Mouse (Mus musculus) midbrain, embryonic 14.5 days (tissue): ENCODE results near the gene Hif3a. TPM values are rescaled to one million over a fixed set of nuclear protein-coding genes. Genes with fewer than 3 reads are reported as not detected.
A peak's percentile ranks its signal among the peaks of the same experiment; 100 is the strongest.

Source experiments
- ATAC-seq: fragments of 200-750 bp; cut with Nextera tagmentation; 2 replicates; pipeline ENCODE4 v1.8.0; 2017; ENCODE audit warnings: moderate number of reproducible peaks, moderate library complexity; ENCODE audit not compliant: low FRiP score, low TSS enrichment
- DNase-seq: peaks from one replicate; pipeline ENCODE4 v3.0.0-alpha.2; 2015
- H3K27ac ChIP-seq: fragments of 300-500 bp; sonication (generic); replicated peaks from 2 replicates; pipeline ENCODE4 v1.5.1; 2014; ENCODE audit warnings: mild to moderate bottlenecking, low read depth, low read length, moderate library complexity
- H3K27me3 ChIP-seq: fragments of 300-500 bp; sonication (generic); 2 replicates; pipeline ENCODE4 v1.6.1; 2014; ENCODE audit warnings: low read length, control low read depth, mixed read lengths; ENCODE audit not compliant: control insufficient read depth, insufficient read depth
- H3K36me3 ChIP-seq: fragments of 300-500 bp; sonication (generic); 2 replicates; pipeline ENCODE4 v1.6.1; 2014; ENCODE audit warnings: low read length, control low read depth; ENCODE audit not compliant: control insufficient read depth, insufficient read depth
- H3K4me1 ChIP-seq: fragments of 300-500 bp; sonication (generic); 2 replicates; pipeline ENCODE4 v1.6.1; 2014; ENCODE audit warnings: mild to moderate bottlenecking, antibody characterized with exemption, low read length, control low read depth; ENCODE audit not compliant: control insufficient read depth, insufficient read depth
- H3K4me2 ChIP-seq: fragments of 300-500 bp; sonication (generic); 2 replicates; pipeline ENCODE4 v1.6.1; 2014; ENCODE audit warnings: mild to moderate bottlenecking, low read length, moderate library complexity
- H3K4me3 ChIP-seq: fragments of 300-500 bp; sonication (generic); replicated peaks from 2 replicates; pipeline ENCODE4 v1.5.1; 2014; ENCODE audit warnings: low read depth, low read length
- H3K9ac ChIP-seq: fragments of 300-500 bp; sonication (generic); replicated peaks from 2 replicates; pipeline ENCODE4 v1.6.1; 2014; ENCODE audit warnings: mild to moderate bottlenecking, low read length, moderate library complexity
- H3K9me3 ChIP-seq: fragments of 300-500 bp; sonication (generic); 2 replicates; pipeline ENCODE4 v1.6.1; 2016; ENCODE audit warnings: low read length, control low read depth, mixed read lengths; ENCODE audit not compliant: control insufficient read depth
- WGBS: fragments of 180-500 bp; shearing (Covaris S2); extraction: QIAGEN DNeasy Blood & Tissue Kit; methylation state at CpG from one replicate; pipeline ENCODE4 v1.1.7; 2014; 5-methylcytosine and 5-hydroxymethylcytosine counted together
- polyA plus RNA-seq: library from polyadenylated mRNA; unstranded; fragments of >200 nt; fragmentation: Nextera tagmentation; extraction: Ambion mirVana; gene quantifications from 2 replicates; pipeline ENCODE4 v1.2.1, GENCODE M21; 2014

The Hif3a gene
- polyA plus RNA-seq, 1 experiment from 2014 or later = 4.6 TPM

DNA sequence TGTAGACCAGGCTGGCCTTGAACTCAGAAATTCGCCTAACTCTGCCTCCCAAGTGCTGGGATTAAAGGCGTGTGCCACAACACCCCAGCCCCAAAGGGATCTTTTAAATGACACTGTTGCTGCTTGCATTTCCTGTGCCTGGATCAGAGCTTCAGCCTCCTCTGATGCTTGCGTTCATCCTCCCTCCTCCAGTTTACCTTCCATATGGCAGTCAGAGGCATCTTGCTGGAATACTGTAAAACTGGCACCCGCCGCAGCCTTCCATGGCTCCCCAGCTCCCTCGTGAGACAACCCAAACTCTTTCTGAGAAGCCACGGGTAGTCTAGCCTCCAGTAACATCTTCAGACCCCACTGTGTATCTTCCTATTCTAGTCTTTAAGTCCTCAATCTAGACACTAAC, 33.3 kb downstream of the Hif3a start:
- ATAC-seq = no peak
- WGBS = 79% methylated on average over 7 of the region's 7 CpGs
- H3K4me2 ChIP-seq = no peak overlapping the region
- H3K4me1 ChIP-seq = peaks cover 9% of the 10 kb centered on the region
- no peak overlapping the region for H3K4me3 ChIP-seq
- no peaks in the 10 kb centered on the region for H3K9me3 ChIP-seq
- no peak for DNase-seq
- H3K27ac ChIP-seq = no peak overlapping the region
- H3K9ac ChIP-seq = no peak overlapping the region
- no peaks in the 10 kb centered on the region for H3K27me3 ChIP-seq
- H3K36me3 ChIP-seq = peaks cover 3% of the 10 kb centered on the region; the same call in 1 of the 2 replicates

DNA sequence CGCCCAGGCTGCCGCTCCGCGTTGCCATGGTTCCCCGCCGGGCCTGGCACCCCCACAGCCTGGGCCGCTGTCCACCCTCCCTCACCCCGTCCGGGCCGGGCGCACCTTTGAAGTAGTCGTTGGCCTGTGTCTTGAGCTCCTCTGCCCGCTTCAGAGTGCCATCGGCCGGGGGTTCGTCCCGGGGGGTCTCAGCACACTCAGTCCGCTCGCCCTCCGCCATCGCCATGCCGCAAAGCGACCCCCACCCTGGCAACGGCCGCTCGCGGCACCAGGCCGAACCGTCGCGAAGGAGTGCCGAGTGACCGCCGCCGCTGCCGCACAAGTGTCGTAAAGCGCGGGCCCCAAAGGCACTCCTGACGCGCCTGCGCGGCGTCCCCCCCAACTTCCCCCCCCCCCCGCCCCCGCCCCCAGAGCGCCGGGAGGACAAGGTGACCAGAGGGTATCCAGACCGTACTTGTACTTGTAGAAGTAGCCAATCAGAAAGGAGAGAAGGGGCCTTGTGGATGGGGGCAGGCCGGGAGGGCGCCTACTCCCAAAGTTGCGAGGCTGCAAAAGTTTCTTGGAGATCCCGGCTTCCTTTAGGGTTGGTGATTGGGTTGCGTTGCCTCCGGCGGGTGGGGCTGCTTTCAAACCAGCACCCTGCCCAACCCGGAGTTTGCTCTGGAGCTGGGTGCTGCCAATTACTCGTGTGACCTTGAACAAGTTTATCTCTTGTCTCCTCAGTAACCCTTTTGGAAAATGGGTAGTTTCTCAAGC, 34.5 kb downstream of the Hif3a start, which contains the start of gene Ppp5c:
TSS of gene Ppp5c (minus strand) at position 337 of the 756 bp plus-strand sequence.
- WGBS = under 1% methylated on average over 56 of the region's 58 CpGs
- peak within 1 kb of the TSS; percentile 59 for H3K4me2 ChIP-seq
- ATAC-seq = peak; percentile 89

DNA sequence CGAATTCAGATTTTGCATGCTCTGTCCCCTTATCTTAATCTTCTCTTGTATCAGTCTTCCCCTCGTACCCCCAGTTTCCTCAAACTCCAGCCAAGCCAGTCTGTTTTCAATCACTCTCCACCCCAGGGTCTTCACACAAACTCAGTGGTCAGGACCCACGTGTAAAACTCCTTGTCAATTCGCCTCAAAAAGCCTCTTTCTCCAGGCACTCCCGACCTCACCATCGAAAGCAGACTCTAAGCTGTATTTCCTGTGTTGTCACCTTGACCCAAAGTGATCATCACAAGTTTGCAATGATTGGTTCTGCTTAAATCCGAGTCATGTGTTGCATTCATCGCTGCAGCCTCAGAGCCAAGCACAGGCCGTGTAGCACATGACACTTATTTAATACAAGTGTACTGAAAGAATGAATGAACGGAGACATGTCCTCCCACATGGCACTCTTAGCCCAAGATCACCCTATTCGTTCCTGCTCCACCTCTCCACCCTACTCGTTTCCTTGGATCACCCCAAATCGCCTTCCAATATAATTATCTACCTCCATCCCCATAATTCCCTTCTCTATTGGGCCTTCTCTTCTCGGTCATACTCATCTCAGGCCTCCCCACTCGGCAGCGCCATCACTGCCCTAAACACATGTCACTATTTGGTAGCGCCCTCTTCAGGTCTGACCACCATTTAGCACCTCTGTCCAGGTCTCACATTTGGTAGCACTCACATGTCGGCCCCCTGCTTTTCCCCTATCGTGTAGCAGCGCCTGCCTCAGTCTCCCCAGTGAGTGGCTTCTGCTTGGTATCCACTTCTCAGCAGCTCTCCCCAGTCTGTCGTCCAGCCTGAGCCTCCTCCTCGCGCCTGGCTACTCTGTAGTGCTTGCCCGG, 35.3 kb downstream of the Hif3a start:
- H3K9me3 ChIP-seq = no peaks in the 10 kb centered on the region
- peak overlapping the region; percentile 59 for H3K4me2 ChIP-seq
- no peaks in the 10 kb centered on the region for H3K27me3 ChIP-seq
- peaks cover 9% of the 10 kb centered on the region for H3K4me1 ChIP-seq
- DNase-seq (peak; percentile 77), ATAC-seq (peak; percentile 67; the same call in 1 of the 2 replicates)
- peaks cover 23% of the 10 kb centered on the region for H3K36me3 ChIP-seq
- peak overlapping the region; percentile 72 for H3K9ac ChIP-seq
- peak overlapping the region; percentile 84 for H3K4me3 ChIP-seq
- 11% methylated on average over 24 of the region's 24 CpGs for WGBS
- 0 out of 2 replicates have a peak overlapping the region, but pooled peaks have one; percentile 60 for H3K27ac ChIP-seq

More for the DNA sequence above, 34.5 kb downstream of the Hif3a start, which contains the start of gene Ppp5c:
- Histone ChIP-seq H3K9me3 (no peaks in the 10 kb centered on the region), H3K4me1 (peaks cover 9% of the 10 kb centered on the region), H3K27ac (peak within 1 kb of the TSS; percentile 60), H3K36me3 (peaks cover 15% of the 10 kb centered on the region), H3K27me3 (no peaks in the 10 kb centered on the region), H3K4me3 (peak within 1 kb of the TSS; percentile 84), H3K9ac (peak within 1 kb of the TSS; percentile 72)
- peak; percentile 94 for DNase-seq

DNA sequence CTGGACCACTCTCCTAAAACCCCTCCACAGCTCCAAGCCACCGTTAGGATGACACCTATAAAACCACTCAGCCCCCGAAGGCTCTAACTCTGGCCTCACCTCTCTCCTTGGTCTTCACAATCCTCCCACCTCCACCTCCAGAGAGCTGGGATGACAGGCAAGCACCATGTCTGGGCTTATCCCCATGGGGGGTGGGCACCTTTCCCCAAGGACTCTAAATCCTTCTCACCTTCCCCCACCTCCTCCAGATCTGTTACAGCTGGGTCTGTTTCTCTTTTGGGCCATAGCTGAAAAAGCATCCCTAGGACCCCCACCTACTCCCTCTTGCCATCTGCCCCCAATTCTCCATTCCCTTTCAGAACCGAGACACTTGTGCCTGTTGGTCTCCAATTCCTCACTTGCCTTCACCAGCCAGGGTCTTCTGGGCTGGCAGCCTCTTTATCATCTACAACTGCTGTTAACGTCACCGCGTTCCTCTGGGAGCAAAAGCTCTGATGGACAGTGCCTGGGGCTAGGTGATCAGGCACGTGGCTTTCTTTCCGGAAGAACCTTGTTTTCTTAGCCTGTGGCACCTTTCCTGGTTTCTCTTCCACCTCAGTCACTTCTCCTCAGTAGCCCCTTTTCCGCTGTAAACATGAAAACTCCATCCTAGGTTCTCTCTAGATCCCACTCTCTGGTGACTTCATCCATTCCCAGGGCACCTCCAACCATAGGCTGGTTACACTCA, 36.2 kb downstream of the Hif3a start:
- no peak overlapping the region; the same call in 1 of the 2 replicates for H3K9ac ChIP-seq
- ATAC-seq = no peak
- no peak overlapping the region for H3K27ac ChIP-seq
- 85% methylated on average over 9 of the region's 9 CpGs for WGBS
- H3K27me3 ChIP-seq = no peaks in the 10 kb centered on the region
- no peak for DNase-seq
- H3K4me3 ChIP-seq = peak overlapping the region; percentile 84
- H3K4me2 ChIP-seq = peak overlapping the region; percentile 59
- no peaks in the 10 kb centered on the region for H3K9me3 ChIP-seq
- peaks cover 9% of the 10 kb centered on the region for H3K4me1 ChIP-seq
- H3K36me3 ChIP-seq = peaks cover 32% of the 10 kb centered on the region

DNA sequence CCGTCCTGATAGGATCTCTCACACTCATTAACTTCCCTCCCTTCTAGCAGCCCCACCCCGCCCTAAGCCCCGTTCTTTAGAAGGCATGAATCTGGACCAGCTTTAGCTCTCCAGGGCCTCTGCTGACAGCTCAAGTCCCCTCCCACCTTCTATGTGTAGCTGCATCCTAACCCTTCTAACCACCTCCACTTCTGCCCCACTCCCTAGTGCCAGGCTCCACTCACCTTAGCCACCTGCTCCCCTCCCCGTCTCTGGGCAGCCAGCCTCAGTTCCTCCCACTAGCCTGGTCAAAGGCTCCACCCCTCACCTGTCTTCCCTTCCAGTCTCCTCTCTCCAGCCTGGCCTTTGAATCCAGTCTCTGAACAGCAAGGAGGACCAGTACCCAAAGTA, 36.7 kb downstream of the Hif3a start:
- H3K27ac ChIP-seq = no peak overlapping the region
- H3K27me3 ChIP-seq = no peaks in the 10 kb centered on the region
- no peaks in the 10 kb centered on the region for H3K9me3 ChIP-seq
- ATAC-seq = no peak
- H3K4me3 ChIP-seq = no peak overlapping the region
- DNase-seq = no peak
- H3K36me3 ChIP-seq = peaks cover 37% of the 10 kb centered on the region
- 0 out of 2 replicates have a peak overlapping the region, but pooled peaks have one; percentile 59 for H3K4me2 ChIP-seq
- H3K9ac ChIP-seq = no peak overlapping the region; the same call in 1 of the 2 replicates
- WGBS = 81% methylated on average over 4 of the region's 4 CpGs
- H3K4me1 ChIP-seq = peaks cover 9% of the 10 kb centered on the region

DNA sequence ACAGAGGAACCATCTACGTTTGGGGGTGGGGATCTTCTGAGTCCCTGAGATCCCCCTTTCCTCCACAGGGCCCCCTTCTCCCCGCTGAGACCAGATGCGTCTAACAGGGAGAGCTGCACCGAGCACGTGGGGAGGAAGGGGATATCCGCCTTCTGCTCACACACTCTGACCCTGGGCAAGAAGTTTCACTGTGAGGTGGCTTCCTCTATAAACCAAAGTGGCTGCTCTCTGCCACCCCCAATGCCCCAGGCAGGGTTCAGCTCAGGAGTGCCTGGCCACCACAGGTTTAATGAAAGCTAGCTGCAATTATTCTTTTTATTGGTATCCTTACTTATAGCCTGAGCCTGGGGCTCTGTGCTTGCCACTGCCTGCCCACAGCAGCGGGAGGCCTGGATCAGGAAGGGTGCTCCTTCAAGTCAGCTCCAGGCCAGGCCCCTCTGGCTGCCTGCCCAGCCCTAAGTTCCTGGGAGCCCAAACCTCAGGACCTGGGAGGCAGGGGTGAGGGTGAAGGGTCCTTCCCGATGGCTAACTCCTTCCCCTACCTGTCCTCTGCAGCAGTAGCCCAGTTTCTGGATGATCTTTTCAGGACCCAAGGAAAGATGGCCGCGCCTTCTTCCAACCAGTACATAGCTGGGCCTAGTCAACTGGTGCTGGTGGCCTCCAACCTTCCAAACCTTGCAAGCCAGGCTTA, 37.3 kb downstream of the Hif3a start:
- 92% methylated on average over 10 of the region's 10 CpGs for WGBS
- Histone ChIP-seq H3K4me1 (peaks cover 9% of the 10 kb centered on the region), H3K27ac (no peak overlapping the region), H3K4me3 (no peak overlapping the region), H3K36me3 (peaks cover 43% of the 10 kb centered on the region), H3K9ac (no peak overlapping the region), H3K9me3 (no peaks in the 10 kb centered on the region), H3K27me3 (no peaks in the 10 kb centered on the region), H3K4me2 (no peak overlapping the region)
- ATAC-seq (no peak), DNase-seq (no peak)

DNA sequence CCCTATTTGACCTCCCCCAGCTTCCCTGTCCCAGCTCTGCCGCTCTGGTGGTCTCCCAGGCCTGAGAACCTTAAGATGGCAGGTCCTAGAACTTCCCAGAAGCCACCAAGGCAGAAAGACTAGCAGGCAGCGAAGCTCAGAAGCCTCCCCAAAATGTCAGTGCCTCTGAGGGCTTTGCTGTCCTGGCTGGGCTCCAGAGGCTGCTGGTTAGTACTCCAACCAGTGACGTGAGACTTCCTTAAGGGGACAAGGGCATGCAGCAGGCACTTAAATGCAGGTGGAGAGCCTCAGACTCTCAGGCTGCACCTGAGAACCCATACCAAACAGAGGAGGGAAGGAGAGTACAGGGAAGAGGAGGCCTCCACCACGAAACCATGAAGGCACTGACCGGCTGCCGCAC, 38.1 kb downstream of the Hif3a start:
- Histone ChIP-seq H3K36me3 (peaks cover 51% of the 10 kb centered on the region), H3K4me1 (peaks cover 9% of the 10 kb centered on the region), H3K27ac (no peak overlapping the region), H3K9ac (no peak overlapping the region), H3K9me3 (no peaks in the 10 kb centered on the region), H3K4me2 (no peak overlapping the region), H3K4me3 (no peak overlapping the region), H3K27me3 (no peaks in the 10 kb centered on the region)
- DNase-seq (no peak), ATAC-seq (no peak)
- 90% methylated on average over 6 of the region's 6 CpGs for WGBS

DNA sequence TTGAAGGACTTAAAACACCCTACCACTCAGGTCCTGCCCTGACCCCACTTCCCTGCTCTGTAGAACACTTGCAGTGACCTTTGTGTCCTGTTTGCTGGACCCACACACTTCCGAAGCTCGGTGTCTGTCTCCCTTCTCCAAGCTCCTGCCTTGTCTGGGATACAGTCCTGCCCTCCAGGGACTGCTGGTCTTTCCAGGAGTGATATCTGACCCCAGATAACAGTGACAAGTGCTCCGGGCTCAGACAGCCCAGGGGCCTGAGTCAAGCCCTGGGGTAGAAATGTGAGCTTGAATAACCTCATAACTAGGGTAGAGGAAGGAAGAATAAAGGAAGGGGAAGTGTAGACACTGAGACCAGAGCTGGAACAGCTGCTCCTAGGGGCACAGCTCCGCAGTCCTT, 38.5 kb downstream of the Hif3a start:
- H3K4me3 ChIP-seq = no peak overlapping the region
- H3K4me2 ChIP-seq = no peak overlapping the region
- peaks cover 9% of the 10 kb centered on the region for H3K4me1 ChIP-seq
- no peaks in the 10 kb centered on the region for H3K27me3 ChIP-seq
- DNase-seq (no peak), ATAC-seq (no peak)
- H3K36me3 ChIP-seq = peaks cover 55% of the 10 kb centered on the region
- 93% methylated on average over 4 of the region's 4 CpGs for WGBS
- H3K9ac ChIP-seq = no peak overlapping the region
- no peak overlapping the region for H3K27ac ChIP-seq
- no peaks in the 10 kb centered on the region for H3K9me3 ChIP-seq
